Mouse (Mus musculus) C2C12 (cell line): Measurements from ENCODE around the gene Cfl1. TPM values are rescaled to one million over a fixed set of nuclear protein-coding genes. Genes with fewer than 3 reads are reported as not detected.
A peak's percentile ranks its signal among the peaks of the same experiment; 100 is the strongest.
"Not testable (repeated sequence)": the region's sequence is repeated elsewhere in the genome, so short reads cannot be mapped to it uniquely, and the experiment has no call there.

Experiments
- H3K27me3 ChIP-seq: one replicate; pipeline ENCODE4 v1.6.1; 2011; ENCODE audit not compliant: control insufficient read depth, insufficient read depth, insufficient read length
- H3K36me3 ChIP-seq: one replicate; pipeline ENCODE4 v1.6.1; 2011; ENCODE audit not compliant: control insufficient read depth, insufficient read depth
- H3K4me3 ChIP-seq: one replicate; pipeline ENCODE4 v1.5.1; 2011; ENCODE audit warnings: mild to moderate bottlenecking, control low read depth; ENCODE audit not compliant: poor library complexity, insufficient read depth, severe bottlenecking
- H3K79me2 ChIP-seq: one replicate; pipeline ENCODE4 v1.6.1; 2011; ENCODE audit not compliant: control insufficient read depth, insufficient read depth
- H3K79me3 ChIP-seq: one replicate; pipeline ENCODE4 v1.6.1; 2011; ENCODE audit warnings: low read depth, control low read depth
- H3ac ChIP-seq: one replicate; pipeline ENCODE3; 2011; ENCODE audit warnings: low read depth; ENCODE audit not compliant: control insufficient read depth, insufficient read length
- CEBPB ChIP-seq: IDR thresholded peaks from one replicate; pipeline ENCODE4 v1.6.1; 2011; ENCODE audit warnings: low read depth, mild to moderate bottlenecking, control low read depth, moderate library complexity
- CTCF ChIP-seq: IDR thresholded peaks from one replicate; pipeline ENCODE4 v1.5.1; 2011; ENCODE audit not compliant: control insufficient read depth, insufficient read depth, insufficient read length
- FOSL1 ChIP-seq: IDR thresholded peaks from one replicate; pipeline ENCODE4 v1.8.0; 2011; ENCODE audit warnings: mild to moderate bottlenecking, low read length; ENCODE audit not compliant: poor library complexity, insufficient read depth, severe bottlenecking
- MAX ChIP-seq: IDR thresholded peaks from one replicate; pipeline ENCODE4 v1.6.1; 2011; ENCODE audit warnings: mild to moderate bottlenecking, control low read depth
- MYOD1 ChIP-seq: IDR thresholded peaks from one replicate; pipeline ENCODE4 v1.6.1; 2011; ENCODE audit warnings: low read depth; ENCODE audit not compliant: control insufficient read depth, insufficient read length
- MYOG ChIP-seq: IDR thresholded peaks from one replicate; pipeline ENCODE4 v1.6.1; 2011; ENCODE audit not compliant: control insufficient read depth, insufficient read length; ENCODE audit errors: extremely low read depth
- USF1 ChIP-seq: IDR thresholded peaks from one replicate; pipeline ENCODE4 v1.6.1; 2011; ENCODE audit warnings: low read depth, mild to moderate bottlenecking, control low read depth, moderate library complexity
- polyA plus RNA-seq: library from polyadenylated mRNA; unstranded; fragments of >200 nt; fragmentation: generic; extraction: Trizol; gene quantifications from one replicate; pipeline ENCODE4 v1.2.1, GENCODE M21; 2012; ENCODE audit warnings: missing spikeins

Cfl1 gene
- polyA plus RNA-seq, 1 experiment, result 2,315 TPM

DNA sequence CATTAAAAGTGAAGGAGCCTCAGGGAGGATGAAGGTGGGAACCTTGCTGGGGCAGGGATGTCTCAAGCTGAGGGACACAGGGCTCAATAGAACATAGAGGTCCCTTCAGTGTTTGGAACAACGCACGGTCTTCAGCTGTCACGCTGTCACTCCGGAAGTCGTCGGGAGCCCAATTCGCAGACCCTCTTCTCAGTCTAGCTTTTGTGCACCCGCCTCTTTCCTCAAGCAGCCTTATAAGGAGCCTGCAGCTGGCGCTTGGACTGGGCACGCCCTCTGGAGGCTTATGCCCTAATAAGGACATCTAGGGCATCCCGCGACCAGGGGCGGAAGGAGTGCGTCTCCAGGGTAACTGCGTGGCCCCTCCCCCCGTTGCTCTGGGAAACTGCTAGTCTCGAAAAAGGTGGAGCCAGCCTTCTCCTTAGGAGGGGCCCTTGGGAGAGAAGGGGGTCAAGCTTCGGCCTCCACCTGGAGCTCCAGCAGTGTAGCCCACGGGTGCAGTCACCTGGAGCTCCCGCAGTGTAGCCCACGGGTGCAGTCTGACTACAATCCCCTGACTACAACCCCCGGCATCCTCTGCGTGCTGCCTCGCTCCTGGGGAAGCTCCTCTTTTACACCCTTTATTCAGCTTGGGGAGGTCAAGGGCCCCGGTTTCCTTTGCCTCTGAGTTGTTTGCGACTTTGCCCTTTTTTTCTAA, 1.2 kb upstream of the Cfl1 start:
- TF ChIP-seq MYOD1 (peak; percentile 67), USF1 (no peak)
- H3K27me3 ChIP-seq, result no peaks in the 10 kb centered on the region
- H3K4me3 ChIP-seq, result peak overlapping the region; percentile 27
- H3K36me3 ChIP-seq, result peaks cover 43% of the 10 kb centered on the region
- peaks cover 35% of the 10 kb centered on the region for H3K79me3 ChIP-seq
- peaks cover 57% of the 10 kb centered on the region for H3K79me2 ChIP-seq
- H3ac ChIP-seq, result peak overlapping the region; percentile 67

DNA sequence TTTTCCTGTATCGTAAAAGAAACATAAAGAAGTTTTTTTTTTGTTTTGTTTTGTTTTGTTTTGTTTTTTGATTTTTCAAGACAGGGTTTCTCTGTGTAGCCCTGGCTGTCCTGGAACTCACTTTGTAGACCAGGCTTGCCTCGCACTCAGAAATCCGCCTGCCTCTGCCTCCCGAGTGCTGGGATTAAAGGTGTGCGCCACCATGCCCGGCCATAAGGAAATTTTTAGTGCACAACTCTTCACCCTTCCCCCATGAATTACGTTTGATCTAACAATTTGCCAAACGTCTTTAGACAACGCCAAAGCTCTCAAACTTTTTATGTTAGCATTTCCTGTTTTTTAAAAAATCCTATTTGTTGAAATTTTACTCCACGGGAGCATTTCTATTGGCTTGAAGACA, 534 bp upstream of the Cfl1 start:
- not testable (repeated sequence) for H3K4me3 ChIP-seq, H3K27me3 ChIP-seq, H3ac ChIP-seq
- Histone ChIP-seq H3K79me2 (peaks cover 64% of the 10 kb centered on the region), H3K79me3 (peaks cover 39% of the 10 kb centered on the region), H3K36me3 (peaks cover 43% of the 10 kb centered on the region)

DNA sequence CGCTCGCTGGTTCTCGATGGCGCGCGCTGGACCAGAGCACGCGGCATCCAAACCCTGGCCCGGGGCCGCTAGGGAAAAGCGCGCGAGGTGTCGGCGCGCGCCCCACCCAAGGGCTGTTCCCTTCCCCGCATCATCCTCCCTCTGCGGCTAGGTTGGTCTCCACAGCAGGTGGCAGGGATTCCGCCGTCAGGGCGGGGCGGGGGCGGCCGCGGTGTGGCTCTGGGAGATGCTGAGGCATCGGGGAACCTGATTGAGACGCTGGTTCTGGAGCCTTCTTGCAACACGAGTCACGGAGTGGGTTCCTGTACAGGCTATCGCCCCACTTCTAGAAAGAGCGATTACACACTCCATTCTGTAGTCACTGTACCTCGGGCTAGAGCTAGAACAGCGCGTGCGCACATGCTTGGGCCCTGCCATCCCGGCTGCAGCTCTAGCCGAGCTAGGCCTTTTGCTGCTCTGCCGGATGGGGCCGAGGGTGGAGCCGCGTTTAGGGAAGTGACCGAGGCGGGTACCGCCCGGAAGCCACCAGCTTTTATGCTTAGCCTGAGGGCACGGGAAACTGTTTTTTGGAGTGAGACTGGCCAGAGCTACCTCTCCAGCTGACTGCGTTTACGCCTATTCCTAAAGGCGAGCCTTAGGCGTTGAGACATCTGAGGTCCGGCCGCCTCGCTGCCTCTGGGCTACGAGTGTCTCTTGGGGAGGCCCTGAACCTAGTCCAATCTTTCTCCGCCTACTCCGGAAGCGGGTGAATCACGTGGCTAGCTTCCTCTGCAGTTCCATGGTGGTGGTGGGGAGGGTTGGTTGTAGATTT, 848 bp downstream of the Cfl1 start:
- Histone ChIP-seq H3K79me3 (peaks cover 39% of the 10 kb centered on the region), H3K79me2 (peaks cover 63% of the 10 kb centered on the region), H3K27me3 (no peaks in the 10 kb centered on the region), H3K36me3 (peaks cover 47% of the 10 kb centered on the region), H3ac (peak overlapping the region; percentile 80), H3K4me3 (peak overlapping the region; percentile 98)
- TF ChIP-seq MYOD1, result no peak
- TF ChIP-seq MAX, result peak; percentile 29
- TF ChIP-seq USF1, result peak; percentile 96
- no peak for TF ChIP-seq CTCF

DNA sequence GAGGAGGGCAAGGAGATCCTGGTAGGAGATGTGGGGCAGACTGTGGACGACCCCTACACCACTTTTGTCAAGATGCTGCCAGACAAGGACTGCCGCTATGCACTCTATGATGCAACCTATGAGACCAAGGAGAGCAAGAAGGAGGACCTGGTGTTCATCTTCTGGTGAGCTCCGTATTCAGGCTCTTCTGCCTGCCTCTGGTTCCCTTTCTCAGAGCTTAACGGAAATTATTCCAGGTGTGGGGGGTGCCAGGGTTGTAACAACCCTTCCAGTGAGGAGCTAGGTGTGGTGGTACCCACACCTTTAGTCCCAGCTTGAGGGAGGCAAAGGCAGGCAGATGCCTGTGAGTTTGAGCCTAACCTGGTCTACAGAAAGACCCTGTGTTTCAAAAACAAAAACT, 2.4 kb downstream of the Cfl1 start:
- H3K79me3 ChIP-seq, result peaks cover 39% of the 10 kb centered on the region
- peaks cover 48% of the 10 kb centered on the region for H3K79me2 ChIP-seq
- no peak overlapping the region for H3ac ChIP-seq
- H3K27me3 ChIP-seq, result no peaks in the 10 kb centered on the region
- H3K36me3 ChIP-seq, result peaks cover 49% of the 10 kb centered on the region
- H3K4me3 ChIP-seq, result peak overlapping the region; percentile 98
- TF ChIP-seq USF1, result no peak
- TF ChIP-seq MYOD1, result no peak
- no peak for TF ChIP-seq CTCF
- no peak for TF ChIP-seq CEBPB
- TF ChIP-seq MYOG, result no peak
- no peak for TF ChIP-seq MAX
- no peak for TF ChIP-seq FOSL1

DNA sequence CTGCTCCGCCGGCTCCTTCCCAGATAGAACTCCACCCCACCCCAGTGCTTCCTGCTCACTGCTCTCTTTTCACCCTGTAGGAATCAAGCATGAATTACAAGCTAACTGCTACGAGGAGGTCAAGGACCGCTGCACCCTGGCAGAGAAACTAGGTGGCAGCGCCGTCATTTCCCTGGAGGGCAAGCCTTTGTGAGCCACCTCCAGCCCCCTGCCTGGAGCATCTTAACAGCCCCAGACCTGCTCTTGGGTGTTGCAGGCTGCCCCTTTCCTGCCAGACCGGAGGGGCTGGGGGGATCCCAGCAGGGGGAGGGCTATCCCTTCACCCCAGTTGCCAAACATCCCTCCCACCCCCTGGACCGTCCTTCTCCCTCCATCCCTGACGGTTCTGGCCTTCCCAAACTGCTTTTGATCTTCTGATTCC, 3.1 kb downstream of the Cfl1 start:
- Histone ChIP-seq H3K36me3 (peaks cover 49% of the 10 kb centered on the region), H3K79me2 (peaks cover 45% of the 10 kb centered on the region), H3K79me3 (peaks cover 39% of the 10 kb centered on the region)
- H3K27me3 ChIP-seq, H3K4me3 ChIP-seq, H3ac ChIP-seq: not testable (repeated sequence)

DNA sequence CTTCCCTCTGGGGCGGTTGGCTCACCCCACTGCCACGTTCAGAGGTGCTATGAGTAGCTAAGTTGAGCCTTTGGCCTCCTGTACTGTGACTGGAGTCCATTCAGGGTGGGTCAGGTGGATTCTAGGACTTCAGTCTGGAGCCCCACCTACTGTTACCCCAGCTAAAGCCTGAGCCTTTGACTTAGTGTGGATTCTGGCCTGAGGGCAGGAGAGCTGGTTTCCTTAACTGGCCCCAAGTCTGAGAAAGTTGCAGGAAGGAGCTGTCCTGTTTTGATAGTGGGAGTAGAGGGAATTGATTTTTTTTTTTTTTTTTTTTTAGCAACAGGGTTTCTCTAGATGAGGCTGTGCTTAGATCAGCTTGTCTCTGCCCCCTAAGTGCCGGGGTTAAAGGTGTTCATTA, 4.1 kb downstream of the Cfl1 start:
- Histone ChIP-seq H3K36me3 (peaks cover 49% of the 10 kb centered on the region), H3K79me3 (peaks cover 39% of the 10 kb centered on the region), H3K79me2 (peaks cover 45% of the 10 kb centered on the region), H3ac (no peak overlapping the region), H3K4me3 (no peak overlapping the region), H3K27me3 (no peaks in the 10 kb centered on the region)
- no peak for TF ChIP-seq FOSL1
- no peak for TF ChIP-seq CEBPB
- no peak for TF ChIP-seq MAX
- no peak for TF ChIP-seq MYOG
- no peak for TF ChIP-seq USF1
- no peak for TF ChIP-seq CTCF
- no peak for TF ChIP-seq MYOD1
